Mouse (Mus musculus): ENCODE results near the gene Dhx15. TPM values are rescaled to one million over a fixed set of nuclear protein-coding genes. Genes with fewer than 3 reads are reported as not detected.

The Dhx15 gene
- polyA plus RNA-seq, 1 experiment: 4.5 TPM

GRCm38 (mm10) chr5:52114751-52115451 lies 75.4 kb downstream of the Dhx15 start:
- H3K9me3 ChIP-seq (ENCODE audit: control insufficient read depth, low read length): peaks cover 3% of the 10 kb centered on the region; the same call in 1 of the 2 replicates
- H3K4me1 ChIP-seq (ENCODE audit: control insufficient read depth): no peaks in the 10 kb centered on the region; the same call in 1 of the 2 replicates
- no peak overlapping the region for H3K4me3 ChIP-seq (replicated peaks)
- peaks cover 84% of the 10 kb centered on the region for H3K27me3 ChIP-seq (ENCODE audit: control insufficient read depth)
- no peak for TF ChIP-seq TAL1 (IDR thresholded peaks at IDR 0.05; ENCODE audit: low read length)
- H3K36me3 ChIP-seq (ENCODE audit: control insufficient read depth): no peaks in the 10 kb centered on the region

GRCm38 (mm10) chr5:52113851-52114731 lies 76.2 kb downstream of the Dhx15 start:
- H3K9me3 ChIP-seq (ENCODE audit: control insufficient read depth, low read length): peaks cover 3% of the 10 kb centered on the region; the same call in 1 of the 2 replicates
- no peak for TF ChIP-seq GATA1 (IDR thresholded peaks at IDR 0.05; ENCODE audit: low read length)
- TF ChIP-seq TAL1 (IDR thresholded peaks at IDR 0.05; ENCODE audit: low read length): no peak
- H3K36me3 ChIP-seq (ENCODE audit: control insufficient read depth): no peaks in the 10 kb centered on the region
- H3K4me3 ChIP-seq (replicated peaks): no peak overlapping the region
- H3K4me1 ChIP-seq (ENCODE audit: control insufficient read depth): no peaks in the 10 kb centered on the region; the same call in 1 of the 2 replicates
- peaks cover 89% of the 10 kb centered on the region for H3K27me3 ChIP-seq (ENCODE audit: control insufficient read depth)

- Histone ChIP-seq H3K4me3 (replicated peaks) (no peak overlapping the region), H3K4me1 (ENCODE audit: control insufficient read depth) (no peaks in the 10 kb centered on the region; the same call in 1 of the 2 replicates), H3K9me3 (ENCODE audit: control insufficient read depth, low read length) (peaks cover 3% of the 10 kb centered on the region; the same call in 1 of the 2 replicates), H3K27me3 (ENCODE audit: control insufficient read depth) (peaks cover 86% of the 10 kb centered on the region), H3K36me3 (ENCODE audit: control insufficient read depth) (no peaks in the 10 kb centered on the region)
- no peak for TF ChIP-seq GATA1 (IDR thresholded peaks at IDR 0.05; ENCODE audit: low read length)
- TF ChIP-seq TAL1 (IDR thresholded peaks at IDR 0.05; ENCODE audit: low read length): no peak
Measured at GRCm38 (mm10) chr5:52112953-52113841, 77.1 kb downstream of the Dhx15 start.

- Histone ChIP-seq H3K4me1 (ENCODE audit: control insufficient read depth) (no peaks in the 10 kb centered on the region; the same call in 1 of the 2 replicates), H3K27me3 (ENCODE audit: control insufficient read depth) (peaks cover 81% of the 10 kb centered on the region), H3K36me3 (ENCODE audit: control insufficient read depth) (no peaks in the 10 kb centered on the region), H3K9me3 (ENCODE audit: control insufficient read depth, low read length) (peaks cover 3% of the 10 kb centered on the region; the same call in 1 of the 2 replicates), H3K4me3 (replicated peaks) (no peak overlapping the region)
- TF ChIP-seq TAL1 (IDR thresholded peaks at IDR 0.05; ENCODE audit: low read length) (no peak), GATA1 (IDR thresholded peaks at IDR 0.05; ENCODE audit: low read length) (no peak)
Measured at GRCm38 (mm10) chr5:52112191-52112760, 78.0 kb downstream of the Dhx15 start.

- Histone ChIP-seq H3K4me3 (replicated peaks) (no peak overlapping the region), H3K4me1 (ENCODE audit: control insufficient read depth) (no peaks in the 10 kb centered on the region; the same call in 1 of the 2 replicates), H3K27me3 (ENCODE audit: control insufficient read depth) (peaks cover 69% of the 10 kb centered on the region), H3K9me3 (ENCODE audit: control insufficient read depth, low read length) (peaks cover 3% of the 10 kb centered on the region; the same call in 1 of the 2 replicates), H3K36me3 (ENCODE audit: control insufficient read depth) (no peaks in the 10 kb centered on the region)
- TF ChIP-seq GATA1 (IDR thresholded peaks at IDR 0.05; ENCODE audit: low read length) (no peak), TAL1 (IDR thresholded peaks at IDR 0.05; ENCODE audit: low read length) (no peak)
Measured at GRCm38 (mm10) chr5:52110808-52111663, 79.3 kb downstream of the Dhx15 start.

Other genes with a start within 250 kb of the Dhx15 start
- gene Sod3, start 173.3 kb upstream of the Dhx15 start, polyA plus RNA-seq (2012): 0.01 TPM in 2 replicates

All from erythroblast, embryonic 14.5 days (primary cell).